Mouse (Mus musculus) heart, adult 2 months (tissue): Measurements from ENCODE around the gene Dnaaf3. TPM values are rescaled to one million over a fixed set of nuclear protein-coding genes. Genes with fewer than 3 reads are reported as not detected.

Source experiments
- DNase-seq, 2 experiments: peaks; one replicate each; pipeline ENCODE4 v3.0.0; 2021
- H3K27ac ChIP-seq: fragments of 200-600 bp; 2 replicates; pipeline ENCODE4 v1.8.1; 2022
- H3K27me3 ChIP-seq: fragments of 200-500 bp; 2 replicates; pipeline ENCODE4 v1.6.1; 2012; ENCODE audit warnings: mild to moderate bottlenecking, low read length, inconsistent platforms, mixed read lengths; ENCODE audit not compliant: control insufficient read depth, insufficient read depth
- H3K36me3 ChIP-seq: fragments of 200-500 bp; 2 replicates; pipeline ENCODE4 v1.6.1; 2012; ENCODE audit warnings: low read length, inconsistent platforms; ENCODE audit not compliant: control insufficient read depth, insufficient read depth
- H3K4me1 ChIP-seq: fragments of 200-500 bp; 2 replicates; pipeline ENCODE4 v1.6.1; 2011; ENCODE audit warnings: low read length; ENCODE audit not compliant: control insufficient read depth, insufficient read depth
- H3K4me3 ChIP-seq: fragments of 200-600 bp; 2 replicates; pipeline ENCODE4 v1.8.1; 2022
- H3K79me2 ChIP-seq: fragments of 200-500 bp; replicated peaks from 2 replicates; pipeline ENCODE4 v1.6.1; 2012; ENCODE audit warnings: mild to moderate bottlenecking, inconsistent platforms, low read length, moderate library complexity, mixed read lengths; ENCODE audit not compliant: control insufficient read depth, insufficient read depth
- H3K9ac ChIP-seq: fragments of 200-500 bp; 2 replicates; pipeline ENCODE4 v1.6.1; 2012; ENCODE audit warnings: low read depth, mild to moderate bottlenecking, control low read depth, inconsistent platforms, low read length, mixed read lengths
- CTCF ChIP-seq: fragments of 200-600 bp; IDR thresholded peaks from 2 replicates; pipeline ENCODE4 v1.8.1; 2022; ENCODE audit warnings: antibody characterized with exemption, mild to moderate bottlenecking, moderate library complexity
- EP300 ChIP-seq: fragments of 200-500 bp; IDR thresholded peaks from 2 replicates; pipeline ENCODE4 v1.6.1; 2011; ENCODE audit warnings: low read depth, low read length, control low read depth; ENCODE audit not compliant: insufficient read depth
- POLR2A ChIP-seq: fragments of 200-500 bp; IDR thresholded peaks from 2 replicates; pipeline ENCODE4 v1.6.1; 2011; ENCODE audit warnings: mild to moderate bottlenecking, low read depth, low read length, control low read depth; ENCODE audit not compliant: insufficient read depth
- WGBS: fragments of 180-500 bp; shearing (Covaris S2); methylation state at CpG from one replicate; pipeline ENCODE4 v1.1.7; 2018; 5-methylcytosine and 5-hydroxymethylcytosine counted together
- intact Hi-C: fragments of 180-260 bp; cut with DNase I; formaldehyde crosslinking; loops from one replicate; pipeline ENCODE4 v1.15.1; 2025
- microRNA-seq, 2 experiments: library from miRNA; unstranded; fragments of <30 nt; microRNA quantifications; one replicate each; pipeline ENCODE4 v1.2.0; 2021
- polyA plus RNA-seq: library from polyadenylated mRNA; depleted of rRNA; stranded (reverse); fragments of >200 nt; gene quantifications from 2 replicates; pipeline ENCODE4 v1.2.3, GENCODE M21; 2012; rRNA removed
- total RNA-seq, 2 experiments: library from RNA; stranded (reverse); gene quantifications; 2 replicates each; pipeline ENCODE4 v1.2.3; 2021

Dnaaf3 gene
- total and polyA plus RNA-seq, 3 experiments = 2.3 to 13.2 (median 2.7) TPM

DNA sequence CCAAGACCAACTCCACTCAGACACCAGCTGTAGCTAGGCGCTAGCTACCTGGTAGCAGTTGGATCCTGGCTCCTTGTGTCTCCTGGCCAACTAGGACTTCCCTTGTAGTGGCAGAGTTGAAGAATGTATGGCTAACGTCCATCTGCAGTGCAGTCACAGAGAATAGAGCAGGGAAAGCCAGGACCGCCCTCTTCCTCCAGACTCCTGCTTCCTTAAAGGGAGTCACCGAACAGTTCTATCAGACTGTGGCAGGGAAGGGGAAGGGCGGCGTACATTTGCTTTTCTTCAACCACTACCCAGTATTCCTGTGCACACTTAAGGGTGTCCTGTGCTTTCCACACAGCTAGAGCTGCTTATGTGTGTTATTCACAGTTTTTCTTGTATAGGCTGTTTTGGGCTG, 40.9 kb downstream of the Dnaaf3 start:
- peak overlapping the region; percentile 5; the same call in 1 of the 2 replicates for H3K4me3 ChIP-seq
- peak overlapping the region; percentile 79 for H3K27ac ChIP-seq
- 0 out of 2 replicates have a peak, but pooled peaks cover 4% of the 10 kb centered on the region for H3K79me2 ChIP-seq
- peaks cover 32% of the 10 kb centered on the region for H3K4me1 ChIP-seq
- peak; percentile 67 to 76 for DNase-seq
- TF ChIP-seq POLR2A (peak; percentile 71), CTCF (no peak), EP300 (peak; percentile 75)
- no peaks in the 10 kb centered on the region for H3K27me3 ChIP-seq
- 16% methylated on average over 6 of the region's 6 CpGs for WGBS
- H3K36me3 ChIP-seq = no peaks in the 10 kb centered on the region; the same call in 1 of the 2 replicates
- intact Hi-C loops = loop anchor here (10.0 kb wide), 1 partner anchor 1197 kb away; no protein-coding TSS in a partner anchor
- no peak overlapping the region; the same call in 1 of the 2 replicates for H3K9ac ChIP-seq

DNA sequence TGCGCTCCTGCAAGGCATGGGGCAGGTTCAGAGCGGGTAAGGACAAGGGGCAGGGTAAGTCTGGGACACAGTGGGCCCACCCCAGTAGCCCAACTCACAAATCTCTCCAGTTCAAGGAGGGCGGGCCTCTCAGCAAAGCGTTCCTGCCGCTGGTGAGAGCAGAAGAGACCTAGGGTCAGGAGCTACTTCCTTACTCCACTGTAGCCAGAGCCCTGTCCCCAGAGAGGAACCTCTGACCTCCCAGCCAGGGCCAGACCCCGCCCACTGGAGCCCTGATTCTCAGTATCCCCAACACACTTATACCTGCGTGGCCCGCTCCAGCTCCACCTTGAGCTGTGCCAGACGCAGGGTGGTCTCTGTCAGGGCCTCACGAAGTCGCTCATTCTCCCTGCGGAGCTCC, 50.0 kb downstream of the Dnaaf3 start:
- DNase-seq = peak in 1 of 2 experiments; percentile 39
- H3K4me1 ChIP-seq = peaks cover 8% of the 10 kb centered on the region
- intact Hi-C loops = no loop called here
- H3K9ac ChIP-seq = no peak overlapping the region
- no peak overlapping the region for H3K27ac ChIP-seq
- TF ChIP-seq POLR2A (no peak), CTCF (no peak), EP300 (no peak)
- 0 out of 2 replicates have a peak, but pooled peaks cover 1% of the 10 kb centered on the region for H3K79me2 ChIP-seq
- H3K27me3 ChIP-seq = no peaks in the 10 kb centered on the region
- H3K4me3 ChIP-seq = no peak overlapping the region
- WGBS = 76% methylated on average over 12 of the region's 12 CpGs
- no peaks in the 10 kb centered on the region for H3K36me3 ChIP-seq

DNA sequence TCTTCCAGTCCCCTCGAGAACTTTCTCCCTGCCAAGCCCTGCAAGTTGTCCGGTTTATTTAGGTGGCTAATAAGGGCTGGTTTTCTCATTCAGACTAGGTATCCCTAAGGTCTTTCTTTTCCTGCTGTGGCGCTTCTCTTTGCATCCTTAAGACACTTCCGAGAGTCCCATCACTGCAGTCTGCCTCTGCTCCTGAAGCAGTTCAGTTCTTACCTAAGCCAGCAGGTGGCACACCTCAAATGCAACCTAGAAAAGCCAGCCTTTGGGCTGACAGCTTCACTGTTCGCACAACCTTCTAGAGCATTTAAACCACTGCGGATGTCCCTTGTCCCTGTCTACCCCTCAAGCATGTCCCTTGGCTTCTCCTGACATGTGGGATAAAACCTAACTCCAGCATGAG, 52.6 kb downstream of the Dnaaf3 start:
- H3K4me1 ChIP-seq = peaks cover 8% of the 10 kb centered on the region
- DNase-seq = peak in 1 of 2 experiments; percentile 56
- no peaks in the 10 kb centered on the region for H3K27me3 ChIP-seq
- H3K27ac ChIP-seq = no peak overlapping the region
- WGBS = 28% methylated on average over 6 of the region's 6 CpGs
- H3K9ac ChIP-seq = no peak overlapping the region
- no peak overlapping the region for H3K4me3 ChIP-seq
- TF ChIP-seq POLR2A (peak; percentile 33; the same call in 1 of the 2 replicates), EP300 (peak; percentile 62; the same call in 1 of the 2 replicates), CTCF (peak; percentile 82)
- intact Hi-C loops = loop anchor here (2.0 to 5.0 kb wide), 2 partner anchors 19 to 33 kb away; no protein-coding TSS in a partner anchor
- H3K36me3 ChIP-seq = no peaks in the 10 kb centered on the region
- H3K79me2 ChIP-seq = no peaks in the 10 kb centered on the region

DNA sequence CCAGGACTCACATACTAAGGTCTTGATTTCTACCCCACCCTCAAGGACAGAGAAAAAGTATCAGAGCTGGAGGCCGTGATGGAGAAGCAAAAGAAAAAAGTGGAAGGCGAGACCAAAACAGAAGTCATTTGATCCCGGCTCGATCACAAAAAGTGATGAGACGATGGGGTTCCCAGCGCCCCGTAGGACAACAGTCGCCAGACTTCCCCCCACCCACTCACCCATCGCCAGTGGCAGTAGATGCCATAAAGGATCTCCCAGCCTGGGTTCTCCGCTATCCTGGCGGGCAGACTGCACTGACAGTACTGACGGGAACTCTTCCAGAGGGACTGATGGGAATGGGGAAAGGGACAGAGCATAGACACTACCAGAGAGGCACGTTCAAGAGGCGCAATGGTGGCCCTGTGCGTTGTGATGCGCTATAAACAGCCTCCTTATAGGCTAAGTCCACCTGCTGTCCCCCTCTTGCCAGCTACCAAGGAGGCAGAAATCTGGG, 53.4 kb downstream of the Dnaaf3 start:
- Histone ChIP-seq H3K79me2 (no peaks in the 10 kb centered on the region), H3K27ac (peak overlapping the region; percentile 79), H3K4me1 (peaks cover 8% of the 10 kb centered on the region), H3K27me3 (no peaks in the 10 kb centered on the region), H3K4me3 (peak overlapping the region; percentile 49), H3K36me3 (no peaks in the 10 kb centered on the region), H3K9ac (peak overlapping the region; percentile 56)
- DNase-seq = no peak
- intact Hi-C loops = loop anchor here (2.0 to 5.0 kb wide), 2 partner anchors 20 to 33 kb away; no protein-coding TSS in a partner anchor
- TF ChIP-seq EP300 (no peak), POLR2A (no peak), CTCF (no peak)
- whole genome bisulfite sequencing = 7% methylated on average over 16 of the region's 16 CpGs

DNA sequence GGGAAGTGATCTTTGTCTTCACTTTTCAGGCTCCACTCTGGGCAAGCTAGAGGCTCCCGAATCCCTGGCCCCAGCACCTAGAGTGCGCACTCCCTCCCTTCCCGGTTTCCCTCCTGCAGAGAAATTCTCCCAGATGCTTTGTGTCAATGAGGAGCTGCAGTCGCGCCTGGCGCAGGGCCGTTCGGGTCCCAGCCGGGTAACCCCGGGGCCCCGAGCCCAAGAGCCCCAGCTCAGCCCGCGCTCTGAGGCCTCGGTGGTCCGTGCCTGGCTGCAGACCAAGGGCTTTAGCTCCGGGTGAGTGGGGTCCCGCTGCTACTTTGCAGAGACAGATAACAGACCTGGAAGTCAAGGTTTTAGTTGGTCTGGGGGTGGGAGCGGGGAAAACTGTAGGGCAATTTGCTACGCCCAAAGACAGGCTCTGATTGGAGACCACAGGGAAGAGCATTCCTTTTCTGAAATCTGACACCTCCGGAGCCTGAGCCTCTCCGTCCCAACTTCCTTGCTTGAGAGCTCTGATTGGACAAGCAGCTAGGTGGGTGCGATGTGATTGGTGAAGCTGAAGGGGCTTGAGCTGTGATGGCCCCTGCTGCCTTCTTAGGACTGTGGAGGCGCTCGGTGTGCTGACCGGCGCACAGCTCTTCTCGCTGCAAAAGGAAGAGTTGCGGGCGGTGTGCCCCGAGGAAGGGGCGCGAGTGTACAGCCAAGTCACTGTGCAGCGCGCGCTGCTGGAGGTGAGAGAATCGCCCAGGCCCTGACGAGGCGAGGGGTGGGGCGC, 54.0 kb downstream of the Dnaaf3 start:
- WGBS = 3% methylated on average over 39 of the region's 39 CpGs
- intact Hi-C loops = loop anchor here (2.0 to 5.0 kb wide), 2 partner anchors 21 to 34 kb away; no protein-coding TSS in a partner anchor

DNA sequence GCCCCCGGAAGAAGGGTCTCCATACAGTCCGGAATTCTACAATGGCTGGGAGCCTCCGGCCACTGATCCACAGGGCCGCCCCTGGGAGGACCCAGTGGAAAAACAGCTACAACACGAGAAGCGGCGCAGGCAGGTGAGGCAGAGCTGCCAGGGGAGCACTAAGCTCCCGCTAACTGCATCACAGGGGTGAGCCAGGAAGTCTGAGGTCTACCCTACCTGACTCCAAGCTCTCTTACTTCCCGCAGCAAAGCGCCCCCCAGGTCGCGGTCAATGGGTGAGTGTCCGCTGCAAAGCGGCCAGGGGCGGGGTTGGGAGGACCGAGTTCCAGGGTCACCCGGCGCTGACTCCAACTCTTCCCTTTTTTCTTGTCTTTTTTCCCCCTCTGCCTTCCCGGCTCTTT, 58.3 kb downstream of the Dnaaf3 start:
- Histone ChIP-seq H3K4me3 (no peak overlapping the region), H3K27me3 (no peaks in the 10 kb centered on the region), H3K27ac (no peak overlapping the region), H3K79me2 (no peaks in the 10 kb centered on the region), H3K9ac (no peak overlapping the region), H3K36me3 (no peaks in the 10 kb centered on the region), H3K4me1 (peaks cover 4% of the 10 kb centered on the region)
- TF ChIP-seq EP300 = no peak
- TF ChIP-seq POLR2A = no peak
- no peak for TF ChIP-seq CTCF
- no peak for DNase-seq
- 17% methylated on average over 19 of the region's 19 CpGs for WGBS
- intact Hi-C loops = no loop called here

More for the DNA sequence above, 54.0 kb downstream of the Dnaaf3 start:
- Histone ChIP-seq H3K4me3 (peak overlapping the region; percentile 49), H3K79me2 (no peaks in the 10 kb centered on the region), H3K4me1 (peaks cover 8% of the 10 kb centered on the region), H3K36me3 (no peaks in the 10 kb centered on the region), H3K27ac (peak overlapping the region; percentile 79), H3K27me3 (no peaks in the 10 kb centered on the region), H3K9ac (peak overlapping the region; percentile 56)
- peak; percentile 78 to 88 for DNase-seq
- TF ChIP-seq CTCF (no peak; the same call in 1 of the 2 replicates), EP300 (peak; percentile 69; the same call in 1 of the 2 replicates), POLR2A (peak; percentile 82)

Small RNAs within 50 kb of the gene (microRNA-seq; reads per million reads assigned to microRNA genes)
- 0 reads per million in 2 experiments for gene Gm23577

Other genes with a start within 250 kb of the Dnaaf3 start
- not detected for gene Ncr1, start 194.7 kb downstream of the Dnaaf3 start, total RNA-seq
- gene Ncr1, start 194.7 kb downstream of the Dnaaf3 start, polyA plus RNA-seq = 0.41 and 1.2 TPM in 2 replicates
- gene Gp6, start 134.7 kb downstream of the Dnaaf3 start, total RNA-seq = 1 to 10 TPM in 1 of 2 experiments, under 1 TPM in 1; 0.50 to 1.9 TPM
- gene Gp6, start 134.7 kb downstream of the Dnaaf3 start, polyA plus RNA-seq = 0.44 and 0.76 TPM in 2 replicates
- 10 to 100 TPM; 31.0 to 34.1 TPM for gene Rdh13, start 86.8 kb downstream of the Dnaaf3 start, total RNA-seq
- gene Rdh13, start 86.8 kb downstream of the Dnaaf3 start, polyA plus RNA-seq = 25.1 and 42.5 TPM in 2 replicates
- 1 to 10 TPM; 3.3 to 3.5 TPM for gene Eps8l1, start 71.8 kb downstream of the Dnaaf3 start, total RNA-seq
- 0.74 and 0.82 TPM in 2 replicates for gene Eps8l1, start 71.8 kb downstream of the Dnaaf3 start, polyA plus RNA-seq
- 10 to 100 TPM; 62.4 to 67.1 TPM for gene Ppp1r12c, start 30.8 kb downstream of the Dnaaf3 start, total RNA-seq
- 47.0 and 53.2 TPM in 2 replicates for gene Ppp1r12c, start 30.8 kb downstream of the Dnaaf3 start, polyA plus RNA-seq
- gene Tnnt1, start 16.1 kb downstream of the Dnaaf3 start, total RNA-seq = 10 to 100 TPM; 15.6 to 19.7 TPM
- gene Tnnt1, start 16.1 kb downstream of the Dnaaf3 start, polyA plus RNA-seq = 9.2 and 12.1 TPM in 2 replicates
- gene Tnni3, start 8.2 kb downstream of the Dnaaf3 start, total RNA-seq = over 10,000 TPM in 1 of 2 experiments, 1,000 to 10,000 TPM in 1; 9,834 to 11,008 TPM
- gene Tnni3, start 8.2 kb downstream of the Dnaaf3 start, polyA plus RNA-seq = 13,898 and 21,553 TPM in 2 replicates
- gene Syt5, start 15.1 kb upstream of the Dnaaf3 start, total RNA-seq = under 1 TPM; 0.39 to 0.86 TPM
- 0.79 and 2.4 TPM in 2 replicates for gene Syt5, start 15.1 kb upstream of the Dnaaf3 start, polyA plus RNA-seq
- gene Ptprh, start 71.6 kb upstream of the Dnaaf3 start, total RNA-seq = not detected
- 0.03 and 0.06 TPM in 2 replicates for gene Ptprh, start 71.6 kb upstream of the Dnaaf3 start, polyA plus RNA-seq
- gene Tmem86b, start 99.0 kb upstream of the Dnaaf3 start, total RNA-seq = 1 to 10 TPM; 4.2 to 5.3 TPM
- 12.8 and 19.2 TPM in 2 replicates for gene Tmem86b, start 99.0 kb upstream of the Dnaaf3 start, polyA plus RNA-seq
- 10 to 100 TPM; 67.6 to 71.9 TPM for gene Ppp6r1, start 126.6 kb upstream of the Dnaaf3 start, total RNA-seq
- 67.1 and 89.9 TPM in 2 replicates for gene Ppp6r1, start 126.6 kb upstream of the Dnaaf3 start, polyA plus RNA-seq
- 10 to 100 TPM; 31.9 to 35.0 TPM for gene Hspbp1, start 152.6 kb upstream of the Dnaaf3 start, total RNA-seq
- gene Hspbp1, start 152.6 kb upstream of the Dnaaf3 start, polyA plus RNA-seq = 27.0 and 29.7 TPM in 2 replicates
- 1 to 10 TPM in 1 of 2 experiments, under 1 TPM in 1; 0.89 to 1.5 TPM for gene Brsk1, start 158.2 kb upstream of the Dnaaf3 start, total RNA-seq
- gene Brsk1, start 158.2 kb upstream of the Dnaaf3 start, polyA plus RNA-seq = 1.7 and 2.2 TPM in 2 replicates
- not detected for gene Tmem150b, start 192.8 kb upstream of the Dnaaf3 start, total RNA-seq
- 0.16 and 0.59 TPM in 2 replicates for gene Tmem150b, start 192.8 kb upstream of the Dnaaf3 start, polyA plus RNA-seq
- gene Kmt5c, start 207.7 kb upstream of the Dnaaf3 start, total RNA-seq = 10 to 100 TPM in 1 of 2 experiments, 1 to 10 TPM in 1; 8.5 to 11.2 TPM
- gene Kmt5c, start 207.7 kb upstream of the Dnaaf3 start, polyA plus RNA-seq = 36.4 and 38.5 TPM in 2 replicates
- gene Cox6b2, start 220.6 kb upstream of the Dnaaf3 start, total RNA-seq = 1 to 10 TPM; 1.7 to 3.5 TPM
- 7.7 and 8.6 TPM in 2 replicates for gene Cox6b2, start 220.6 kb upstream of the Dnaaf3 start, polyA plus RNA-seq
- gene Fam71e2, start 238.8 kb upstream of the Dnaaf3 start, total RNA-seq = not detected
- gene Fam71e2, start 238.8 kb upstream of the Dnaaf3 start, polyA plus RNA-seq = 0.09 and 0.35 TPM in 2 replicates